Mouse (Mus musculus) layer of hippocampus, adult 11-12 months (tissue): Measurements from ENCODE around the gene Cd177.
"Not testable (repeated sequence)": the region's sequence is repeated elsewhere in the genome, so short reads cannot be mapped to it uniquely, and the experiment has no call there.

Experiments used
- DNase-seq: peaks from one replicate; pipeline ENCODE4 v3.0.0; 2022; ENCODE audit warnings: low spot score

The Cd177 gene

DNA sequence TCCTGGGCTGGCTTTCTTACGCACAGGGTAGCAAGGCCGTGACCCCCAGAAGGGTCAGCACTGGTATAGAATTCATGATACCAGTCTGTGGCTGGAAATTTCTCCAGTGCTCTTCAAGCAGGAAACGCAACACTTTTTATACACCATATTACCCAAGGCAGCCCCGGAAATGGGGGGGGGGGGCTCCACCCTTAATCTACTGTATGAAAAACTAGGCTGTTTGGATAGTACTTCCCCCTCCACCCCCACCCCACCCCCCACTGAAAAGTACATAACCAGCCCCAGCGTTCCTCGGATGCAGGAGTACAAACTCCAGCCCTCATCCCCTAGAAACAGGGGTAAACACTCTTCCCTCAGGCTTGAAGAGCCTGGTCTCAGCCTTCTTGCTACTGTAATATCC, at the start of gene Cd177:
Cd177 (minus strand) TSS at position 101 of the 400 bp plus-strand sequence.
- no peak for DNase-seq

DNA sequence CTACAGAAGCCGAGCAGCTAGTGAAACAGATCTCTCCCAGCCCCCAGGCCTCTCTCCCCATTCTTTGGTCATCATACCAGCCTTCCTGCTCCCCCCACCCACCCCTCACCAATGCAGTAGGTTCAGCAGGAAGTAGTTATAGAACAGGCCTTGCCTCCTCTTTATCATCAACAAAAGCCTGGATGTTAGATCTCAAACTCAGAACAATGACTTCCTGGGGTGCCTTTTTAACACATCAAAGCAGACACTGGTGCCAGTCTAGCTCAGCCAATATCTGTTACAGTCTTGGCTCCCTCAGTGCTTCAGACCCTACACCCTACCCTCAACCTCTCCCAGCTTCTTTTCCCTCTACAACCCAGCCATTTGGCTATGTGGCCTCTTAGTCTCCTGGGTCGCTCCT, 48.9 kb upstream of the Cd177 start:
- no peak for DNase-seq

DNA sequence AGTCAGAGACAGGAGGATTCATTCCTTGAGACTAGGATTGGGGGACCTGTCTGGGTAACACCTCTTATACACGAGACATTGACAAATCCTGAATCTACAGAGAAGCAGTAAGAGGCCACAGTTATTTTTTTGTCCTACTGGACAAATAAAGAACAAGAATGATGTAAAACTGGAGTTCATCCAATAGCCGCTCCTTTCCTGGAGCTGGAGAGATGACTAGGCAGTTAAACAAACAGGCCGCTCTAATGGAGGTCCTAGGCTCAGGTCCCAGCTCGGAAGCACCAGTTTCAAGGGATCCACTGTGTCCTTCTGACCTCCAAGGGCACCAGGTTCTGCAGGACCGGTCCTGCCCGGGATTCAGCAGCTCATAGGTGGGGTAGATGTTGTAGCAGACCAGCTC, 44.7 kb upstream of the Cd177 start:
- DNase-seq = no peak

DNA sequence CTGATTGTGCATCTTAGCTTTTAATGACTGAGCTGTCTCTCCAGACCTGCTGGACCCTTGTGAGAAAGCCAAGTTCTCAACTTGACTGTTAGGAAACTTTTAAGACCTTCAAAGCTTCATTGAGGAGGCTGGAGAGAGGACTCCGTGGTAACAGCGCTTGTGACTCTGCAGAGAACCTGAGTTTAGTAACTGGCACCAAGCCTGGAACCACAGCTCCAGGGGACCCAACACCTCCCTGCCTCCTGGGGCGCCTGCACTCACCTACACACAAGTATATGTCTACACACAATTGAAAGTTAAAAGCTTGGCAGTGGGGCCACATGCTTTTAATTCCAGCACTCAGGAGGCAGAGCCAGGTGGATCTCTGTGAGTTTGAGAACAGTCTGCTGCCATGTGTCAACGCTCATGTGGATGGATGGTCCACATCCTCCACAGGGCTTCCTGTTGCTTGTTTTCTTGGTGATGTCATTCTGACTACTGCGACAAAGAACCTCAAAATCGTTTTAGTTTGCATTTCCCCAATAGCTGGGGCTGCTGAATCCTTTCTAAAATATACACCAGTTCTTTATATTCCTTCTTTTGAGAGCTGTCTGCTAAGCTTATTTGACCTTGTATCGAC, 42.1 kb upstream of the Cd177 start:
- no peak for DNase-seq

DNA sequence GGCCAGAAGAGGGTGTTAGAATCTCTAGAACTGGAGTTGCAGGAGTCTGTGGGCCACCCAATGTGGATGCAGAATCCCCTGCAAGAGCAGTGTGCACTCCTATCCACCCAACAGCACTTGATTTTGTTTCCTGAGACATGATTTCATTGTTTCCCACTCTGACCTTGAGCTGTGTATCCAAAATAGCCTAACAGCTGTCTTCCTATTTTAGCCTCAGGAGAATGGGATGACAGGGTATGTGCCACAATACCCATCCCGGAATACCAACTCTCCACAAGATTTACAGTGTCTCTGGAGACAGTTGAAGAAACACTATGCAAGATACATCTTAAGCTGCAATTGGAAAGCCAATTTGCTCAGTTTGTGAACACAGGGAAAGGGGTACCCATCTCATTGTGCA, 37.8 kb upstream of the Cd177 start:
- DNase-seq = no peak

DNA sequence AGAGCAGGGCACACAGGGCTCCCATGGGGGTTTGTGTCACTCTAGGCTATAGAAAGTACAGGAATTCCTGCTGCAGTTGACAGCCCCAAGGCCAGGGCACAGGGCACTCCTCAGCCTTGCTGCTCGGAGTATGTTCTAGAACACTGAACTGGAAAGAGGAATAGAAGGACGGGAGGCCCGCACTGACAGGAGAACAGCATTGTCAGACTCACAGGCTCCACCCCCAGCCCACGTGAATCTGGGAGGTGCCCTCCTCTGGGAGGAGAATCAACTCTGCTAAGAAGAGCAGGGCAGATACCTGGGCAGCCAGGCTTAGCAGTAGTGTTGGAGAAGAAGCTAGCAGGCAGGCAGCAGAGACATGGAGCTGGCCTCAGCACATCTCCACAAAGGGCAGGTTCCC, 16.8 kb upstream of the Cd177 start, which contains the start of gene Ceacam10:
Ceacam10 (plus strand) TSS at position 289 of the 400 bp plus-strand sequence.
- not testable (repeated sequence) for DNase-seq

DNA sequence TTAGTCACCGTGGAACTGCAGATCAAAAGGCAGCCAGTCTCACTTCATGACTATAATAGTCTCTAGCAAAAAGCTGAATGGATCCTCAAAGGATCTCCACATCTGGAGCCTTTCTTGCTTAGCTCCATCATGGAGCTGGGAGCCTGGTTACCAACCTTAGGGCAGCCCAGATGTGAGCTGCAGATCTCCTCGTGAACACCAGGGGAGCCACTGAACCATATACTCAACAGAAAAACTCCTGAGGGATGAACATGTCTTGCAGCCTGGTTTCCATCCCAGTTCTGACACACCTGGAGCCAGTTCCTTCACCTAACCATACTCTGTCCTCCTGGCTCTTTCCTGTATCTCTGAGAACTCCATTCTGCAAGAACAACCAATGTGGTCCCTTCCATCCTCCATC, 16.0 kb upstream of the Cd177 start:
- DNase-seq = no peak

DNA sequence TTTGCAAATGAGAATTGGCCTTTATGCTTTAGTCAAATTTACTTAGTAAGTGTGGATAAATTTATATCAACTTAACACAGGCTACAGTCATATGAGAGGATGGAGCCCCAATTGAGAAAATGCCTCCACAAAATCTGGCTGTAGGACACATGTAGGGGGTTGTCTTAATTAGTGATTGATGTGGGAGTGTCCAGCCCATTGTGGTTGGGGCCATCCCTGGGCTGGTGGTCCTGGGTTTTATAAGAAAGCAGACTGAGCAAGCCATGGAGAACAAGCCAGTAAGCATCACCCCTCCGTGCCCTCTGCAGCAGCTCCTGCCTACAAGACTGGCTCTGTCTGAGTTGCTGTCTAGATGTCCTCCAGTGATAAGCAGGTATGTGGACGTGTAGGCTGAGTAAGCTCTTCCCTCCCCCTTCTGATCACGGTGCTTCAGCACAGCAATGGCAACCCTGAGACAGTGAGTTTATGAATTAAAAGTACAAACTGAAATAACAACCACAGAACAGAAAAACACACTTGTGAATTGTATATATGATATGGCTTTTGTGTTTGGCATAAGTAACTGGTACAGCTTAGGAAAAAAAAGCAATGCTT, 13.9 kb upstream of the Cd177 start:
- DNase-seq = no peak

DNA sequence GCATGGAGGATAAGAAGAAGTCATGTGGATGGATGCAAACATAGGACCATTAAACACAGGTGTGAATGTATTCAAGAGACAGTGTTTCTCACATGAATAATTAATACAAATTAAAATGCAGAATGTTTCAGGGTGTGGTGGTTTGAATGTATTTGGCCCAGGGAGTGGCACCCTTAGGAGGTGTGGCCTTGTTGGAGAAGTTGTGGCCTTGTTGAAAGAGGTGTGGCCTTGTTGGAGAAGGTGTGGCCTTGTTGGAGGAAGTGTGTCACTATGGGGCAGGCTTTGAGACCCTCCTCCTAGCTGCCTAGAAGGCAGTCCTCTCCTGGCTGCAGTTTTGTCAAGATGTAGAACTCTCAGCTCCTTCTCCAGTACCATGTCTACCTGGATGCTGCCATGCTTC, 11.2 kb upstream of the Cd177 start:
- DNase-seq = no peak

DNA sequence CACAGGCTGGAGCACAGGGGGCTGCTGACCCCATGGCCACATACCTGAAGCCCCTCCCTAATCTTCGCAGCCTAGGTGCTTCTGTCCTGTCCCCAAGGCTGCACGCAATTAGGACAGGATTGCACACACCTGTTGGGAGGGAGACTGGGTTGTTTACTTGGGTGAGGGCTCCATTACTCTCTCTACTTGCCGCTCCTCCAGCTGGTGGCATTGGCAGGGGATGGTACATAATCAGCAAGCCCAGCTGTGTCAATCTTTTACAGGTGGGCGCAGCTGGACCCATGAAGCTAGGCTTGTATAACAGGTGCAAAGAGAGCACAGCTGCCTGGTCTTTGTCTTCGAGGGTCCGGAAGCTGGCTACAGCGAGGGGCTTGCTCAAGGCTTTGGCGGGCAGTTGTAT, 2.5 kb upstream of the Cd177 start:
- DNase-seq = no peak

DNA sequence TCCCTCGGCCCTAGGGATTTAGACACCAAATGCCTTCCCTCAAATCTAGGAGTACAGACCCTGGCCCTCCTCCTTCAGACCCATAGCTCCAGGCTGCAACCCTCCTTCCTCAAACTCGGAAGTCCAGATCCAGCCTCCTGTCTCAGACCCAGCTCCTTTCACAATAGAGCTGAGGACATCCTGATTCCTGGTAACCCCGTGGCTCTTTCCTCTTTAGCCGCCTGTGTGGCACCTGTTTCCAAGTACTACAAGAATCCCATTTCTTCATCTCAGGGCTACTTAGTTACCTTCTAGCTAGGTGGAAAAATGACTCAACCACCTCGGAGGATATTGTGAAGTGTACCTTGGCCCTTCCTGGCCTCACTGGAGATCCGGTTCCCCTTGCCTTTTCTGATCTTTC, 1.1 kb upstream of the Cd177 start:
- DNase-seq = no peak

DNA sequence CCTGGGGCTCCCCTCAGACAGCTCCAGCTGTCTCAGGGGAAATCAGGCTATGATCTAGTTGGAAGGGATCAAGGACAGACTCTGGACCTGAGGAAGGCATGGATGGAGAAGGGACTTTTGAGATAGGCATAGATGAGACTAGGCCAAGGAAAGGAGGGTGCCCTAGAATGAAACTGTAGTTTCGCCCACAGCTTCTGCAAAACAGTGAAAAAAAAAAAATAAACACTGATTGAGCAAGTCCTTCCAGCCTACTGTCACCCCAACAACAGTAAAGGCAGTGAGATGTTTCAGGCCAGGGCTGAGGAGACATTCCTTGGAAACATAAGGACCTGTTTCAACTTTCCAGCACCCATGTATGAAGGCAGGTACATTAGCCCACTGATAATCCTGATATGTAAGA, 1.6 kb downstream of the Cd177 start:
- no peak for DNase-seq

DNA sequence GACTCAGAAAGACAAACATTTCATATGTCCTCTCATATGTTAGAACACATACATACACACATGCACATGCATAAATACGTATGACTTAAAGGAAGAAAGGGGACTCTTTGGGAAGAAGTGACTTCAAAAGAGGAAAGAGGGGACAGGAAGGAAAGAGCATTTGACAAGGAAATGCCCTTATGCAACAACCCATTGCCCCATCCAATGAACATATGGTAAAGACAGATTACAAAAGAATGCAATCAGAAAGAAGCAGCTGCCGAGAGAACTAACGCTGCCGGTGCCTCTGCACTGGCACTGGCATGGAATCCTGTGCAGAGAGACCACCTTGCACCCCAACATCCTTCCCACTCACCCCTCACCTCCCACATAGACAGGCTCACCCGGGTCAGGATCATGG, 6.6 kb downstream of the Cd177 start:
- DNase-seq = no peak

DNA sequence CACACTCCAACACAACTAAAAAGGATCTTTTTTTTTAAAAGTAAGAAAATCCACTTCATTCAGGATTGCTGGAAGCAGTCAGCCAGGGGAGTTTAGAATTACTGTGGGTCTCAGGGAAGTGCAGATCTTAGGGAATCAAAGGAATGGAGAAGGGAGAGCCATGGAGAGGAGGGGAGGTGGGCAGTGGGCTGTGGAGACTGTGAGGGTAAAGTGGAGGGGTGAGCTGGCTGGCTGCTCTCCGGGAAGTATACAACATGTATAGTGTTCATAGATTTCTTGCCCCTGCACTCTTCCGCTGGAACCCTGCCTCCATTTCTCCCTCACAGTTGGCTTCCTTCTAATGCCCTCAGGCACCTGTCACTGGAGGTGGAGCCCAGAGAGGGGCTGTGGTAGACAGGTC, 8.5 kb downstream of the Cd177 start:
- no peak for DNase-seq

DNA sequence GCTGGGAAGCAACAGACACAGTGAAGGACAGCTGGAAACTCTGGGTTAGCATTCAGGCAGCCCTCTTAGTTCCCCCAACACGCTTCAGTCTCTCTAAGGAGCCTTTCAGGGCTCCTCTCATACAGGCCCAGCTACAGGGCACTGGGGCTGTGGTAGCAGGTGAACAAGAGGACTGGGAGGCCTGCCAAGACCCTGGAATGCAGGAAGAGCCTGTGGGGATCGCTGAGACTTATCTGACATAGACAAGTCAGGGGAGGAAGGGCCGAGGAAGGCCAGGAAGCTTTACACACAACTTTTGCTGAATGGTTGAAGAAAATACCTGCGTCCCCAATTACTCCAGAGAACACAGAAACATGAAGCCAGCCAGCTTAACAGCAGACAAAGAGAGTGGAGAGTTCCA, 9.4 kb downstream of the Cd177 start:
- no peak for DNase-seq

DNA sequence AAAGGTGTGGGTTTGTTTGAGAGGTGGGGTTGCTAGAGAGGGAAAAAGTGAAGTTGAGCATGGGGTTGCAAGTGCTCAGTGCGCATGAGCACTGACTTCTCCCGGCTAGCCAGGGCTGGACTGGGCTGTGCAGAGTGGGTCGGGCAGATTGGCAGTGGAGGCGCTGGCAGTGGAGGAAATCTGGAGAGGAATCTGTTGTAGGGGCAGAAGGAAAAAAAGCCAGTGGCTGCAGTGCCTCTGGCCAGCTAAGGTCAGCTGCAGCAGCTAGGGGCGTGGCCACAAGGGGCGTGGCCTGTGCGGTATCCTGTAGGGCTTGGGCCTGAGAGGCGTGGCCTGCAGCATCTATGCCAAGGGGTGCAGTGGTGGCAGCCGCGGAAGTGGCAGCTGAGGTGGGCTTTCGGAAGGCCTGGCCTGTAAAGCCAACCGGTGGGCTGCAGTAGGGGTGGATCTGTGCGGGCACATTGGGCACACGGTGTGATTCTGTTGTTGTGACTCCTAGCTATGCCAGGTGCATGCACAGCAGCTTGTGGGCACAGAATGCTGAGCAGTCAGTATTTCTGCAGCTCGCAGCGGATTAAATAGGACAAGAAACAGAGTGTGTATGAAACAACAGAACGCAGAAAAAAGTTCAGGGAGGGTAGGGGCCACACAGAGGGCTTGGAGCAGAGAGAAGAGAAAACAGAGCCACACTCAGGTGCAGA, 24.0 kb downstream of the Cd177 start:
- no peak for DNase-seq

DNA sequence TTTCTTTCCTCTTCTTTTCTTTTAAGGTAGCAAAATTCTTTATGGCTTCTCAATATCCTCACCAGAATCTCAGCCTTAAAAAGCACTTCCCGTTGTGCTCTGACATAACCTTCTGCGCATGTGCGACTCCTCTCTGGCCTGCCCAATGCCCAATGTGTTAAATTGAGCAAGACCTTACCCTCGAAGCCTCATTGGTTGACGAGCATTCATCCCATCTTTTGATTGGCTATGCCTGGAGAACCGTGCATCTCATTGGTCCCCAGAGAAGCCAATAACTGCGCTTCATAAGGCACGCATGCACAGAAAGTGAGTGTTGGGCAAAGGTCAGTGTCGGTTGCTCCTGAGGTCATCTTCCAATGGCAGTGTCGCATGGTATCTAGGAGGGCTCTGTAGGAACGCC, 33.3 kb downstream of the Cd177 start, which contains the start of gene Gm4763:
Gm4763 (minus strand) TSS at position 101 of the 400 bp plus-strand sequence.
- DNase-seq = not testable (repeated sequence)

DNA sequence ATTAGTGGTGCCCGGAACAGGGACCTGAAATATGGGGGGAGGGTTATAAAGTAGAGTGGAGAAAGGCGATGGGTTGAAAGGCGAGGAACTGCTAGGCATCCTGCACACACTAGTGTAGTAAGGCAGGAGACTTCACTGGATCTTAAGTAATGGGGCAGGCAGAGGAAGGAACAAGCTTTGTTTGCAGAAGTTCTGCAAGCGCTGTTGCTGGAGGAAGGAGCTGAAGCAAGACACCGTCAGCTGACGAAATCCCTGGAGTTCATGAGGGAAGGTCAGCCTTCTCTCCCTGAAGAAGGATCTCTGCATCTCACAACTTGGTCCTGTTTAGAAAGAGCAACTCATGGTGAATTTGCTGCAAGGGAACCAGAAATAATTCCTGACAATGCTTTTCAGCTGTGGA, 45.1 kb downstream of the Cd177 start:
- DNase-seq = no peak

DNA sequence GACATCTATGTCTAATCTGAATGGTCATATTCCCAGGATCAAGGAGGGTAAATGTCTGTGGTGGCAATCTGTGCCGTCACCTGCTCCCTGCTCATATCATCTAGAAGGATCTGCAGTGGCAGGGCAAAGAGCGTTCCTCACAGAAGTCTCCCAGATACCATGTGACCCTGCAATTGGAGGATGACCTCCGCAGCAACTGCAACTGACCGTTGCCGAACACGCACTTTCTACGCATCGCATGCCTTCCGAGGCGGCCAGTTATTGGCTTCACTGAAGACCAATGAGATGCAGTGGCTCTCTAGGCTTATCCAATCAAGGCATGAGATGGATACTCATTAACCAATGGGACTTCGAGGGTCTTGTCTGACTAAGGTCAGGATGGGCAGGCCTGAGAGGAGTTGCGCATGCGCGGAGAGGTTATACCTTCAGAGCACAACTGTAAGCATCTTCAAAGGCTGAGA, 51.2 kb downstream of the Cd177 start, which contains the start of gene BC049730:
BC049730 (plus strand) TSS at position 411 of the 461 bp plus-strand sequence.
- DNase-seq = no peak

DNA sequence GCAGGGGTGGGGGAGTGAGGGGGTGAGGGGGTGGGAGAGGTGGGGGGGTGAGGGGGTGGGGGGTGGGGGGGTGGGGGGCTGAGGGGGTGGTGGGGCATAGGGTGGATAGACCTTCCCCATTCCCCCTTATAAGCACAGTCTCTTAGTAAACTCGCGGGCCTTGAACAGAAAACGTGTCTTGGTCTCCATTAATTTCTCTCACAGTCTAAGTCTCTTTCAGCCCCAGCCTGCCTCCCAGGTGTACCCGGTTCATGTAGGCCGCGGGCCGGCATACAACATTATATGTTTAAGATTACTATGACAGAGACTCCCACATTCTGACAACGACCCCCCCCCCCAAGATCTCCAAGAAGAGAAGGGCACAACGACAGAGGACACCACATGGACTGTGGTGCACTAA, 57.3 kb downstream of the Cd177 start:
- DNase-seq = not testable (repeated sequence)

DNA sequence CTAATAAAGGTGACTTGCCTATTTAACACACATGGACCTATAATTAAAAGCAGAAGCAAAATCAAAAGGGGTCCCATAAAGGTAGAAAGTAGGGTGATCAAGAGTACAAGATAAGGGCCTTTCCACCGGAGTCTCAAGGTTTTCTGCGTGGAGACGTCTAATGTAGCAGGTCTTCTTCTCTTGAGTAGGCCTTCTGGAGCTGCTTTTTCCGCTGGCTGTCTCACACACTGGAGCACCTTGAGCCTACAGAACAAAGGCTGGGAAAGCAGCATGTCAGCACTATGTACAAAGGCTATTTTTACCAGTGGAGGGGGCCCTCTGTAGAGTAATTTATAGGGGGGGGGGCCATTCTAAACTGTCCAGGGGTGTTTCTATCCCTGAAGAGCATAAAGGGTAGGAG, 62.2 kb downstream of the Cd177 start:
- DNase-seq = not testable (repeated sequence)
